In the genomic region with DNA sequence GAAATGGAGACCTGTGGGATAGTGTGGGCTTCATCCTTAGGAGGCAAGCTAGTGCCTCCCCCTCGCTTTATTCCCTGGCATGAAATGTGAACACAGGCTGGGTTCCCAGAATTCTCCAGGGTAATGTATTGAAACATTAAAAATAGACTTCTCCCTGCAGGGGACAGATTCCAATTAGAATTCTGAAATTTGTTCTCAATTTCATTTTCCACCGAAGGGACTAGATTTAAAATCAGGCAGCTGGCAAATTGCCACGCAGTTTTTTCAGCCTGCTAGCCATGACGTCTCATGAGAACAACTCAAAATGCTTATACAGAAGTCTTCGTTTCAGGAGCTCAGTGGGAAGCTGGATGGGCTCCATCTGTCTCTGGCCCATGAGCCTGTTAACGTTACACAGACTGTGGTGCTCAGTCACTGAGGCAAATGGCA, we compare ENCODE assay signal across 9 mouse cellular contexts.
DNase-seq lines count a peak whose midpoint lies in the region; ATAC-seq and TF ChIP-seq lines count a peak whose summit lies in the region.
"Had no signal": no experiment of that assay in that cellular context is flagged by ENCODE, and none has a peak within 500 bp of the region (broad histone marks: within the 10 kb centered on the region; RNA-seq: fewer than 3 reads in every experiment).

No protein-coding gene starts in this region.

- 54% methylated on average over 6 of the region's 6 CpGs for WGBS in hindbrain, embryonic 12.5 days
- WGBS in hindbrain, embryonic 11.5 days, result 63% methylated on average over 6 of the region's 6 CpGs
- WGBS in limb, embryonic 15.5 days, result 14% methylated on average over 6 of the region's 6 CpGs

- peak; percentile 56; the same call in 1 of the 2 replicates for ATAC-seq in hindbrain, embryonic 12.5 days (ENCODE audit: low FRiP score)
- ATAC-seq in hindbrain, embryonic 11.5 days (ENCODE audit: low FRiP score), result no peak
- no peak for ATAC-seq in limb, embryonic 15.5 days (ENCODE audit: insufficient number of reproducible peaks, low FRiP score, low TSS enrichment, low read depth)

- H3K4me3 ChIP-seq in hindbrain, embryonic 12.5 days, result no peak overlapping the region
- H3K4me3 ChIP-seq in hindbrain, embryonic 11.5 days (ENCODE audit: low read depth, low read length), result no peak overlapping the region
- H3K4me3 ChIP-seq in limb, embryonic 15.5 days, result no peak overlapping the region

- no peaks in the 10 kb centered on the region for H3K9me3 ChIP-seq in hindbrain, embryonic 12.5 days (replicated peaks)
- no peaks in the 10 kb centered on the region for H3K9me3 ChIP-seq in hindbrain, embryonic 11.5 days (ENCODE audit: control insufficient read depth, low read length)
- H3K9me3 ChIP-seq in limb, embryonic 15.5 days, result no peaks in the 10 kb centered on the region

- H3K4me2 ChIP-seq in hindbrain, embryonic 12.5 days (replicated peaks), result no peak overlapping the region
- no peak overlapping the region for H3K4me2 ChIP-seq in hindbrain, embryonic 11.5 days (replicated peaks; ENCODE audit: low read depth, low read length)
- no peak overlapping the region for H3K4me2 ChIP-seq in limb, embryonic 15.5 days

- no peak for DNase-seq in hindbrain, embryonic 11.5 days (ENCODE audit: low spot score)
- peak; percentile 87 for DNase-seq in brain, embryonic 14.5 days (ENCODE audit: low read depth)
- DNase-seq in frontal cortex, postnatal 10 days (ENCODE audit: low spot score in 2 of 2), result peak; percentile 67 to 69
- peak; percentile 52 for DNase-seq in kidney, postnatal 14 days
- DNase-seq in yolk sac, embryonic 10.5 days (ENCODE audit: low spot score), result no peak
- no peak for DNase-seq in thymus, postnatal 36 days

- no peaks in the 10 kb centered on the region for H3K36me3 ChIP-seq in hindbrain, embryonic 12.5 days
- H3K36me3 ChIP-seq in hindbrain, embryonic 11.5 days (ENCODE audit: control insufficient read depth, insufficient read depth, low read length), result no peaks in the 10 kb centered on the region
- H3K36me3 ChIP-seq in limb, embryonic 15.5 days, result no peaks in the 10 kb centered on the region

- H3K27ac ChIP-seq in hindbrain, embryonic 12.5 days, result no peak overlapping the region
- no peak overlapping the region for H3K27ac ChIP-seq in hindbrain, embryonic 11.5 days (ENCODE audit: low read depth, low read length)
- peak overlapping the region; percentile 57 for H3K27ac ChIP-seq in limb, embryonic 15.5 days
- H3K27ac ChIP-seq: macrophage had no signal

- TF ChIP-seq CTCF in brain, embryonic 14.5 days (IDR thresholded peaks at IDR 0.05; ENCODE audit: borderline replicate concordance, extremely low read depth, insufficient read depth, insufficient read length), result no peak

- H3K27me3 ChIP-seq in hindbrain, embryonic 12.5 days, result no peaks in the 10 kb centered on the region
- no peaks in the 10 kb centered on the region for H3K27me3 ChIP-seq in hindbrain, embryonic 11.5 days (ENCODE audit: control insufficient read depth, insufficient read depth, low read length)
- no peaks in the 10 kb centered on the region for H3K27me3 ChIP-seq in limb, embryonic 15.5 days

- no peak overlapping the region for H3K9ac ChIP-seq in hindbrain, embryonic 12.5 days
- no peak overlapping the region for H3K9ac ChIP-seq in hindbrain, embryonic 11.5 days (ENCODE audit: low read depth, low read length)
- H3K9ac ChIP-seq in limb, embryonic 15.5 days, result no peak overlapping the region

- no peak for TF ChIP-seq POLR2A in brain, embryonic 14.5 days (IDR thresholded peaks at IDR 0.05; ENCODE audit: borderline replicate concordance, extremely low read depth, insufficient read depth, insufficient read length, poor library complexity, severe bottlenecking)

- no peaks in the 10 kb centered on the region; the same call in 1 of the 2 replicates for H3K4me1 ChIP-seq in hindbrain, embryonic 12.5 days
- no peaks in the 10 kb centered on the region for H3K4me1 ChIP-seq in hindbrain, embryonic 11.5 days (replicated peaks; ENCODE audit: control insufficient read depth, insufficient read depth, low read length)
- H3K4me1 ChIP-seq in limb, embryonic 15.5 days, result peaks cover 35% of the 10 kb centered on the region

Comparison
In these comparisons a context has a peak if more than half of its experiments do, and no peak if none do; other contexts are left out.
1. DNase-seq: peak in brain, embryonic 14.5 days (single experiment), frontal cortex, postnatal 10 days (2 of 2) and kidney, postnatal 14 days (single experiment); none in hindbrain, embryonic 11.5 days (single experiment), yolk sac, embryonic 10.5 days (single experiment) and thymus, postnatal 36 days (0 of 2).